Mouse (Mus musculus): Measurements from ENCODE around the gene Rnf223. TPM values are rescaled to one million over a fixed set of nuclear protein-coding genes. Genes with fewer than 3 reads are reported as not detected.
"Not testable (repeated sequence)": the region's sequence is repeated elsewhere in the genome, so short reads cannot be mapped to it uniquely, and the experiment has no call there.

Gene Rnf223
- polyA plus RNA-seq, 1 experiment from 2014 or later: 0.19 TPM

DNA sequence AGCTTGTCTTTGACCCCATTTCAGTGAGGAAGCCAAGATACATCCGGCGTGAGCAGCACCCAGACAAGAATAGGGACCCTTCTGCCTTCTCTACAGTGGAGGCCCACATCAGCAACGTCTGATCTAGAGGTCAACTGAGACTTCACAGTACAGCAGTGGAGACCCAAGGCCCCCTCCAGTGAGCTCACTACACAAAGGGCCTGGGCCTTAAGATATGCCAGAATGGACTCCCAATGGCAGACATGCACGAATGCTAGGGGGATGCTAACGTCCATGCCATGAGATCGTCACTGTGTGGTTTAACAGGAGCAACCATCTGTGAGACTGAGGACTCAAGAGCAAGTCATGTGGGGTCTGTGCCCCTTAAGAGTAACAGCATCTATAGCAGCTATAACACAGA is 4.9 kb upstream of the Rnf223 start:
- no peak for ATAC-seq (ENCODE audit: low FRiP score, low TSS enrichment)
- H3K36me3 ChIP-seq (ENCODE audit: insufficient read depth, low read length): peaks cover 50% of the 10 kb centered on the region
- 97% methylated on average over 6 of the region's 6 CpGs for WGBS

DNA sequence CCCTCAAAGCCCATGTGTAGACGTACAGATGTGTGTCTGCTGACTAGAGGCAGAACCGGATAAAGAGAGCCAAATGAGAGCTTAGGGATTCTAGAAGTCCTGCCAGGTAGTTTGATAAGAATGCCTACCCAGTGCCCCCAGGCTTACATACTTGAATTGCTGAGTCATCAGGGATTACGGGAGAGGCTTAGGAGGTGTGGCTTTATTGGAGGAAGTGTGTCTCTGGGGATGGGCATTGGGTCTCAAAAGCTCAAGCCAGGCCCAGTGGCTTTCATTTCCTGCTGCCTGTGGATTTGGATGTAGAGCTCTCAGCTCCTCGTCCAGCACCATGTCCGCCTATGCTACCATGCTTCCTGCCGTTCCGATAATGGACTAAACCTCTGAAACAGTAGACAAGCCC is 3.5 kb upstream of the Rnf223 start:
- no peaks in the 10 kb centered on the region for H3K9me3 ChIP-seq (ENCODE audit: low read length)
- H3K4me2 ChIP-seq (replicated peaks; ENCODE audit: low read depth, low read length): no peak overlapping the region
- no peak overlapping the region for H3K9ac ChIP-seq (replicated peaks; ENCODE audit: low read length)
- H3K27me3 ChIP-seq (ENCODE audit: insufficient read depth, low read length): no peaks in the 10 kb centered on the region
- H3K4me3 ChIP-seq (ENCODE audit: low read length): no peak overlapping the region
- H3K36me3 ChIP-seq (ENCODE audit: insufficient read depth, low read length): peaks cover 44% of the 10 kb centered on the region
- no peak overlapping the region for H3K27ac ChIP-seq (ENCODE audit: low read length)
- H3K4me1 ChIP-seq (ENCODE audit: insufficient read depth, low read length): no peaks in the 10 kb centered on the region
- 84% methylated on average over 7 of the region's 7 CpGs for WGBS
- no peak for ATAC-seq (ENCODE audit: low FRiP score, low TSS enrichment)

More for the DNA sequence above, 4.9 kb upstream of the Rnf223 start:
- H3K4me2 ChIP-seq (replicated peaks; ENCODE audit: low read depth, low read length): no peak overlapping the region
- H3K27ac ChIP-seq (ENCODE audit: low read length): no peak overlapping the region
- H3K4me3 ChIP-seq (ENCODE audit: low read length): no peak overlapping the region
- H3K4me1 ChIP-seq (ENCODE audit: insufficient read depth, low read length): no peaks in the 10 kb centered on the region
- H3K9me3 ChIP-seq (ENCODE audit: low read length): no peaks in the 10 kb centered on the region
- H3K9ac ChIP-seq (replicated peaks; ENCODE audit: low read length): no peak overlapping the region
- H3K27me3 ChIP-seq (ENCODE audit: insufficient read depth, low read length): no peaks in the 10 kb centered on the region

DNA sequence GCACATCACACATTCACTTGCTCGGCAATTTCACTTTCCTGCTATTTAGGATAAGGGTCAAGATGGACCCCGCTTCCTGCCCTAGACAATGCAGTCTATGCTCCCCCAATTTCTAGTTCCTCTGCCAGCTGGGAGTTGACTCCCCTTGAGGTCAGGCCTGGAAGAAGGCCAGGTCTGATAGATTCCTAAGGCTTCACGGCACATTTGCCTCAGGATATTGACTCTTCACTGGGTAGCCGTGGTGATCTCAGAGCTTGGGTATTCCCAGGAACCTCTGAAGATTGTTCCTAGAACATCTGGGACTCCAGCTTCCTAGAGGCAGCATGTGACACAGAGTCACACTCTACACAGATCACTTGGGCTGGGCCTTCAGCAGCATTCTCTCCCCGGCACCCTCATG is 1.6 kb upstream of the Rnf223 start:
- H3K9ac ChIP-seq (replicated peaks; ENCODE audit: low read length): no peak overlapping the region
- no peak overlapping the region for H3K4me2 ChIP-seq (replicated peaks; ENCODE audit: low read depth, low read length)
- no peak overlapping the region for H3K27ac ChIP-seq (ENCODE audit: low read length)
- no peaks in the 10 kb centered on the region for H3K9me3 ChIP-seq (ENCODE audit: low read length)
- H3K4me1 ChIP-seq (ENCODE audit: insufficient read depth, low read length): no peaks in the 10 kb centered on the region
- WGBS: 86% methylated on average over 5 of the region's 5 CpGs
- H3K4me3 ChIP-seq (ENCODE audit: low read length): no peak overlapping the region
- peaks cover 27% of the 10 kb centered on the region for H3K36me3 ChIP-seq (ENCODE audit: insufficient read depth, low read length)
- no peak for ATAC-seq (ENCODE audit: low FRiP score, low TSS enrichment)
- H3K27me3 ChIP-seq (ENCODE audit: insufficient read depth, low read length): no peaks in the 10 kb centered on the region

DNA sequence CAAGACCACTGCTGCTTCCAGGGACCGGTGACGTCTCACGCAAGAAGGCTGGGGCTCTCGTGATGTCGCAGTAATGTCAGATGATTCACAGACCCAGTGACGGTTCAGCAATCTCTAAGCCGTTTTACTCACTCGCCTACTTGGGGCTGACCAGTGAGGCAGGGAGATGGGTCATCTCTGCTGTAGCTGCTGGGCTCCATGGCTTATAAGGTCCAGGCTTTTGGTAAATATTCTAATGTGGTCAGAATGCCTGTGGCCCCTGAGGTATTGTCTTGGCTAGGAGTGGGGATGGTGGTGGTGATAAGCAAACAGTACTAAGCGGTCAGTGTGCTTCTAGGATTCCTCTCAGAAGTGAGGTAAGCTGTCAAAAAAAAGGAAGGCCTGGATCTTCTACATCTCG is 627 bp downstream of the Rnf223 start:
- H3K36me3 ChIP-seq (ENCODE audit: insufficient read depth, low read length): peaks cover 9% of the 10 kb centered on the region
- WGBS: 57% methylated on average over 10 of the region's 10 CpGs
- H3K4me3 ChIP-seq (ENCODE audit: low read length): no peak overlapping the region
- no peak for ATAC-seq (ENCODE audit: low FRiP score, low TSS enrichment)
- H3K27me3 ChIP-seq (ENCODE audit: insufficient read depth, low read length): no peaks in the 10 kb centered on the region
- H3K4me2 ChIP-seq (replicated peaks; ENCODE audit: low read depth, low read length): no peak overlapping the region
- H3K27ac ChIP-seq (ENCODE audit: low read length): no peak overlapping the region
- H3K9me3 ChIP-seq (ENCODE audit: low read length): no peaks in the 10 kb centered on the region
- H3K9ac ChIP-seq (replicated peaks; ENCODE audit: low read length): no peak overlapping the region
- no peaks in the 10 kb centered on the region for H3K4me1 ChIP-seq (ENCODE audit: insufficient read depth, low read length)

DNA sequence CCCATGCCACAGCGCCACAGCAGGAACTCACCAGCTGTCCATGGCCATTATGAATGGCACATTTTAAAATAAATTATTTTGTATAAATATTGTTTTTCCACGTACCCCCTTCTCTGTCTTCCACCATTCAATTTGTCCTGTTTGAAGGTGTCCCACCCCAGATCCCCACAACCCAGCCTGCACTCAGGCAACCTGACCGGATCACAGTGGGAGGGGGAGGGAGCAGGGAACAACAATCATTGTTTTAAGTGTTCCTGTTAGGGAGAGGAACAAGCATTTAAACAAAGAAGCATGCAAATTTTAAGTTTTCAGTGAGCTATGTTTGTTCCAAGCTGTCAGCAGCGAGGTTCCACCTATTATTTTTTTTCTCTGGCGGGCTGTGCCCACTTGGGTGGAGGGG is 3.0 kb downstream of the Rnf223 start:
- H3K27me3 ChIP-seq (ENCODE audit: insufficient read depth, low read length): no peaks in the 10 kb centered on the region
- 66% methylated on average over 5 of the region's 5 CpGs for WGBS
- no peak for ATAC-seq (ENCODE audit: low FRiP score, low TSS enrichment)

DNA sequence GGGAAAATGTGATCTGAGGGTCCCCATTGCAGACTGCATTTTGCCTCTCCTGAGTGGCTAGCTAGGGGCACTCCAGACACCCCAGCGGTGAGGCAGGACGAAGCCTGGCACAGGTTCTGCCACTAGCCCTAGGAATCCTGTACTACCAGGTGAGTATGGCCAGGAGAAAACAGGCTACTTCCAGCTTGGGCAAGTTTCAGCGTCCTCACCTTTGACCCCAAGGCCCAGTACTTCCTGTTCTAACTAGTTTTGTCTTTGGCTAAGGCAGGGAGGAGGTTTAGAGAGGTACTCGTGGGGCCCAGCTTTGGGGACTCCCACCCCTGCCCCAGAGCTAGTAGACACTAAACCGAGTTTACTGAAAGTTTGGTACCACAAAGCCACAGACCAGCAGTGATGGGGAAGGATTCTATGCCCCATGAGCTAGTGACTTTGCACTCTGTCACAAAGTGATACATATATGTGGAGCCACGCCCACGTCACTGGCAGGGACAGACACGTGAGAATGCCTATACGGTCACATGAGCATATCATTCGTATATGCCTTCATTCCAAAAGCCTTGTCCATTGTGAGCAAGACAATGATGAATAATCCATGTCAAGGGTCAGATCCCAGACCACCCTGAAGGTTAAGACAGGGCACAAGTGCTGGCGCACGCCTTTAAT is 3.8 kb downstream of the Rnf223 start:
- no peak for ATAC-seq (ENCODE audit: low FRiP score, low TSS enrichment)
- Histone ChIP-seq H3K4me3 (ENCODE audit: low read length) (no peak overlapping the region), H3K4me2 (replicated peaks; ENCODE audit: low read depth, low read length) (no peak overlapping the region), H3K27ac (ENCODE audit: low read length) (no peak overlapping the region), H3K9me3 (ENCODE audit: low read length) (peaks cover 5% of the 10 kb centered on the region; the same call in 1 of the 2 replicates), H3K27me3 (ENCODE audit: insufficient read depth, low read length) (no peaks in the 10 kb centered on the region), H3K36me3 (ENCODE audit: insufficient read depth, low read length) (no peaks in the 10 kb centered on the region), H3K4me1 (ENCODE audit: insufficient read depth, low read length) (no peaks in the 10 kb centered on the region), H3K9ac (replicated peaks; ENCODE audit: low read length) (no peak overlapping the region)
- 80% methylated on average over 12 of the region's 12 CpGs for WGBS

More for the DNA sequence above, 3.0 kb downstream of the Rnf223 start:
- no peaks in the 10 kb centered on the region for H3K9me3 ChIP-seq (ENCODE audit: low read length)
- H3K4me1 ChIP-seq (ENCODE audit: insufficient read depth, low read length): no peaks in the 10 kb centered on the region
- no peaks in the 10 kb centered on the region for H3K36me3 ChIP-seq (ENCODE audit: insufficient read depth, low read length)
- no peak overlapping the region for H3K27ac ChIP-seq (ENCODE audit: low read length)
- no peak overlapping the region for H3K4me2 ChIP-seq (replicated peaks; ENCODE audit: low read depth, low read length)
- H3K9ac ChIP-seq (replicated peaks; ENCODE audit: low read length): no peak overlapping the region
- no peak overlapping the region for H3K4me3 ChIP-seq (ENCODE audit: low read length)

DNA sequence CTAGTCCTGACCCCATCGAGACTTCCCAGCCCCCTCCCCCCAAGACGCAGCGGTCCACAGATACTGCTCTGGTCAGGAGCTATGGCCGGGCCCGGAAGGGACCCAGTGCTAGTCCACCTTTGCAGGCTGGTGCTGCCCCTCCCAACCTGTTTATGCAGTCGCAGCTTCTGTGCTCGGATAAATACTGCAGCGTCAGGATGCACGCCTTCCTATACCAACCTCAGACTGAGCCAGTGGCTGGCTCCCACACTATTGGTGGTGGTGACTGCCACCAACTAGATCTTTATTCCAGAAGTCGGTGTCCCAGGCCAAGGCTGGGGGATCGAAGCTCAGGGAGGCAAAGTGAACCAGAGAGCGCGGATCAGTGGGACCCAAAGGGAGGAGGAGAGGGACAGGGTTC is 4.8 kb downstream of the Rnf223 start:
- no peak overlapping the region for H3K27ac ChIP-seq (ENCODE audit: low read length)
- peaks cover 5% of the 10 kb centered on the region; the same call in 1 of the 2 replicates for H3K9me3 ChIP-seq (ENCODE audit: low read length)
- no peaks in the 10 kb centered on the region for H3K27me3 ChIP-seq (ENCODE audit: insufficient read depth, low read length)
- no peaks in the 10 kb centered on the region for H3K36me3 ChIP-seq (ENCODE audit: insufficient read depth, low read length)
- WGBS: 91% methylated on average over 13 of the region's 13 CpGs
- H3K4me2 ChIP-seq (replicated peaks; ENCODE audit: low read depth, low read length): no peak overlapping the region
- no peaks in the 10 kb centered on the region for H3K4me1 ChIP-seq (ENCODE audit: insufficient read depth, low read length)
- no peak overlapping the region for H3K9ac ChIP-seq (replicated peaks; ENCODE audit: low read length)
- no peak for ATAC-seq (ENCODE audit: low FRiP score, low TSS enrichment)
- no peak overlapping the region for H3K4me3 ChIP-seq (ENCODE audit: low read length)

DNA sequence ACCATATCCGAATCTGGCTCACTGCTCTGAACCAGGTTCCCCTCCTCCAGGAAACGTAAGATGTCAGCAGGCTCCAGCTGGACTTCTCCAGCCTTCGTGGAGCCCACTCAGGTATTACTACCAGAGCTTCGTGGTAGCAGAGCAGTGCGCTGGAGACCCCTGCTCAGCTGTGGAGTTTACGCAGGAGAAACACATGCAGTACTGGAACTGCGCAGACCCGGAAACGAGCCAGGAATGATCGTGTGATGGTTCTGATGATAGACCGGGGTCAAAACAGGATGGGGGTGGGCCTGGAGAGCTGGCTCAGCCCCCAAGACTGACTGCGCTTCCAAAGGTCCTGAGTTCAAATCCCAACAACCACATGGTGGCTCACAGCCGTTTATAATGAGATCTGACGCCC is 5.5 kb downstream of the Rnf223 start:
- Histone ChIP-seq H3K36me3 (ENCODE audit: insufficient read depth, low read length) (no peaks in the 10 kb centered on the region), H3K4me1 (ENCODE audit: insufficient read depth, low read length) (no peaks in the 10 kb centered on the region), H3K27ac (ENCODE audit: low read length) (no peak overlapping the region), H3K9me3 (ENCODE audit: low read length) (peaks cover 5% of the 10 kb centered on the region; the same call in 1 of the 2 replicates), H3K4me3 (ENCODE audit: low read length) (no peak overlapping the region), H3K9ac (replicated peaks; ENCODE audit: low read length) (no peak overlapping the region), H3K27me3 (ENCODE audit: insufficient read depth, low read length) (no peaks in the 10 kb centered on the region), H3K4me2 (replicated peaks; ENCODE audit: low read depth, low read length) (no peak overlapping the region)
- WGBS: 93% methylated on average over 14 of the region's 14 CpGs
- ATAC-seq (ENCODE audit: low FRiP score, low TSS enrichment): no peak

DNA sequence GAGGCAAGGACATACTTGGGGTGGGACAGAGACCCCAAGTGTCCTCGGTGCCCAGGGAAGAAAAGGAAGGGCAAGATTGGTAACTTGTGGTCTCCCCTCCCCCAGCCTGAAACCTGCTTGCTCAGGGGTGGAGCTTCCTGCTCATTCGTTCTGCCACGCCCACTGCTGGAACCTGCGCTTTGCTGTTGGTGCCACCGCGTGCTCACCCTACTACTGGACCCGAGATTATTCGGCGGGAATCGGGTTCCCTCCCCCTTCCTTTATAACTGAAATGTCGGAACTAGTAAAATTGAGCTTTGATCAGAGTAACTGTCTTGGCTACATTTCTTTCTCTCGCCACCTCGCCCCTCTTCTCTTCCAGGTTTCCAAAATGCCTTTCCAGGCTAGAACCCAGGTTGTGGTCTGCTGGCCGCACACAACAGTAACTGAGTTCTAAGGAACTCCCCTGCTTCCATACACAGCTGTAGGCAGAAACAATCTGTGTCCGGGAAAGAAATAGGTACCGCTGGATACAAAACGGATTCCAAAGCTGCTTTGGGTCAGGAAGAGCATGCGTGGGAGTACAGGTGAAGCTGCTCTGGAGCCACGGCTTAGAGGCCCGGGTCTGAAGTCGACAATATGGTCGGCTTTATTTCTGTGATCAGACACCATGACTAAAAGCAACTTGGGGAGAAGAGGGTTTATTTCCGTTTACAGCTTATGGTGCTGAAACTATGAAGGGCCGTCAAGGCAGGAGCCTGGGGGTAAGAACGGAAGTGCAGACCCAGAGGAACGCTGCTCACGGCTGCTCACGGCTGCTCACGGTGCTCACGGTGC is 6.2 kb downstream of the Rnf223 start:
- Histone ChIP-seq H3K4me3 (ENCODE audit: low read length) (no peak overlapping the region), H3K36me3 (ENCODE audit: insufficient read depth, low read length) (no peaks in the 10 kb centered on the region), H3K4me1 (ENCODE audit: insufficient read depth, low read length) (no peaks in the 10 kb centered on the region), H3K4me2 (replicated peaks; ENCODE audit: low read depth, low read length) (no peak overlapping the region), H3K27ac (ENCODE audit: low read length) (no peak overlapping the region), H3K27me3 (ENCODE audit: insufficient read depth, low read length) (no peaks in the 10 kb centered on the region), H3K9ac (replicated peaks; ENCODE audit: low read length) (no peak overlapping the region), H3K9me3 (ENCODE audit: low read length) (peaks cover 5% of the 10 kb centered on the region; the same call in 1 of the 2 replicates)
- ATAC-seq (ENCODE audit: low FRiP score, low TSS enrichment): no peak
- 84% methylated on average over 30 of the region's 30 CpGs for WGBS

DNA sequence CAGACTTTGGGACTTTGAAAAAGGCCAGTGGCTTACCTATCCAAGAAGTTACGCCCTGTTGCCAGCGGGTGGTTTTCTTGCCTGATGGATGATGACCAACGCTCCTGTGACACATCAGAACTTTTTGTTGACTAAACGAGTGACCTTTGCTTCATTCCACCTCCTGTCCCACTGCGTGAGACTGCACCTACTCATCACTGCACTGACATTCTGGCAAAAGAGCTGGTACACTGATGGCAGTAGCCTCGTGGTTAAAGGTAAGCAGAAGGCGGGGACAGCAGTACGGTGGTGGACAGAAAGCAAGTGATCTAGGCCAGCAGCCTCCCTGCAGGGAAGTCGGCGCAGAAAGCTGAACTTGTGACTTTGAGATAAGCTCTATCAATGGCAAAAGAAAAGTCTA is 20.6 kb downstream of the Rnf223 start:
- not testable (repeated sequence) for H3K27me3 ChIP-seq (ENCODE audit: insufficient read depth, low read length); H3K9ac ChIP-seq (replicated peaks; ENCODE audit: low read length); H3K9me3 ChIP-seq (ENCODE audit: low read length); H3K4me2 ChIP-seq (replicated peaks; ENCODE audit: low read depth, low read length); H3K4me1 ChIP-seq (ENCODE audit: insufficient read depth, low read length); ATAC-seq (ENCODE audit: low FRiP score, low TSS enrichment); H3K27ac ChIP-seq (ENCODE audit: low read length); H3K36me3 ChIP-seq (ENCODE audit: insufficient read depth, low read length); H3K4me3 ChIP-seq (ENCODE audit: low read length)
- WGBS: 90% methylated on average over 10 of the region's 10 CpGs
